Mouse (Mus musculus) limb, embryonic 14.5 days (tissue): ENCODE results near the gene Zfyve9. TPM values are rescaled to one million over a fixed set of nuclear protein-coding genes. Genes with fewer than 3 reads are reported as not detected.

Source experiments
- ATAC-seq: fragments of 200-750 bp; cut with Nextera tagmentation; 2 replicates; pipeline ENCODE4 v1.8.0; 2017; ENCODE audit warnings: low read depth, moderate number of reproducible peaks, moderate TSS enrichment; ENCODE audit not compliant: low FRiP score
- DNase-seq: peaks from one replicate; pipeline ENCODE4 v3.0.0-alpha.2; 2015; ENCODE audit warnings: low spot score
- H3K27ac ChIP-seq: fragments of 300-500 bp; sonication (generic); replicated peaks from 2 replicates; pipeline ENCODE4 v1.5.1; 2014; ENCODE audit warnings: low read depth, mild to moderate bottlenecking, low read length, moderate library complexity, mixed read lengths
- H3K27me3 ChIP-seq: fragments of 300-500 bp; sonication (generic); 2 replicates; pipeline ENCODE4 v1.6.1; 2014; ENCODE audit warnings: low read length, mixed read lengths; ENCODE audit not compliant: control insufficient read depth, insufficient read depth
- H3K36me3 ChIP-seq: fragments of 300-500 bp; sonication (generic); 2 replicates; pipeline ENCODE4 v1.6.1; 2014; ENCODE audit warnings: mild to moderate bottlenecking, low read length, moderate library complexity, mixed read lengths; ENCODE audit not compliant: control insufficient read depth, insufficient read depth
- H3K4me1 ChIP-seq: fragments of 300-500 bp; sonication (generic); 2 replicates; pipeline ENCODE4 v1.6.1; 2014; ENCODE audit warnings: antibody characterized with exemption, low read length, mixed read lengths; ENCODE audit not compliant: control insufficient read depth, insufficient read depth
- H3K4me2 ChIP-seq: fragments of 300-500 bp; sonication (generic); replicated peaks from 2 replicates; pipeline ENCODE4 v1.6.1; 2014; ENCODE audit warnings: low read depth, mild to moderate bottlenecking, low read length, moderate library complexity; ENCODE audit not compliant: severe bottlenecking
- H3K4me3 ChIP-seq: fragments of 300-500 bp; sonication (generic); replicated peaks from 2 replicates; pipeline ENCODE4 v1.5.1; 2014; ENCODE audit warnings: low read length
- H3K9ac ChIP-seq: fragments of 300-500 bp; sonication (generic); 2 replicates; pipeline ENCODE4 v1.6.1; 2014; ENCODE audit warnings: mild to moderate bottlenecking, low read depth, low read length, moderate library complexity; ENCODE audit not compliant: severe bottlenecking
- H3K9me3 ChIP-seq: fragments of 300-500 bp; sonication (generic); 2 replicates; pipeline ENCODE4 v1.6.1; 2016; ENCODE audit warnings: low read length; ENCODE audit not compliant: control insufficient read depth
- POLR2A ChIP-seq: fragments of 200-500 bp; IDR thresholded peaks from 2 replicates; pipeline ENCODE4 v1.8.0; 2012; ENCODE audit warnings: inconsistent platforms, mild to moderate bottlenecking, moderate library complexity, borderline replicate concordance; ENCODE audit not compliant: insufficient read depth, insufficient read length; ENCODE audit errors: extremely low read depth
- WGBS: fragments of 180-500 bp; shearing (Covaris S2); extraction: QIAGEN DNeasy Blood & Tissue Kit; methylation state at CpG from one replicate; pipeline ENCODE4 v1.1.7; 2014; 5-methylcytosine and 5-hydroxymethylcytosine counted together
- polyA plus RNA-seq, 2 experiments: library from polyadenylated mRNA; depleted of rRNA in 1 of 2; stranded (reverse) in 1 of 2; unstranded in 1 of 2; fragments of >200 nt; fragmentation: Nextera tagmentation in 1 of 2; extraction: Ambion mirVana in 1 of 2; gene quantifications; 2 replicates each; pipeline versions ENCODE4 v1.2.1 to v1.2.3; 2012 to 2014

Zfyve9 gene
- polyA plus RNA-seq, 2 experiments, result 5.8 to 9.6 TPM

DNA sequence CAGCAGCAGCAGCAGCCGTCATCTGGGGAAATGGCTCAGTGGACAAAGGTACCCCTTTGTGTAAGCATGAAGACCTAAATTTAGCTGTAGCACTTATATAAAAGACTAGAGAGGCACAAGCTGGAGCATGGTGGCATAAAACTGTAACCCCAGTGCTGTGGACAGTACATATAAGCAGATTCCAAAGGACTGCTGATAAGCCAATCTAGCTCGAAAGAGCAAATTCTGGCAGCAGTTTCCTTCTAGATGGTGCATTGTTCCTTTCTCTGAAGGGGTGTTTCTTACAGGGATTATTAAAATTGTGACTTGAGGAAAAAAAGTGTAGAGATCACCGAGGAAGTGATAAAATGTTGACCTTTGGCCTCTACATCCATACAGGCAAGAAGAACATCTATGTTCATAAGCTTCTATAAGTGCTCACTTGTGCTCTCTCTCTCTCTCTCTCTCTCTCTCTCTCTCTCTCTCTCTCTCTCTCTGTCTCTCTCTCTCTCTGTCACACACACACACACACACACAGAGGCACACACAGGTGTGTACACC lies 59.3 kb downstream of the Zfyve9 start:
- WGBS, result 90% methylated on average over 3 of the region's 3 CpGs

DNA sequence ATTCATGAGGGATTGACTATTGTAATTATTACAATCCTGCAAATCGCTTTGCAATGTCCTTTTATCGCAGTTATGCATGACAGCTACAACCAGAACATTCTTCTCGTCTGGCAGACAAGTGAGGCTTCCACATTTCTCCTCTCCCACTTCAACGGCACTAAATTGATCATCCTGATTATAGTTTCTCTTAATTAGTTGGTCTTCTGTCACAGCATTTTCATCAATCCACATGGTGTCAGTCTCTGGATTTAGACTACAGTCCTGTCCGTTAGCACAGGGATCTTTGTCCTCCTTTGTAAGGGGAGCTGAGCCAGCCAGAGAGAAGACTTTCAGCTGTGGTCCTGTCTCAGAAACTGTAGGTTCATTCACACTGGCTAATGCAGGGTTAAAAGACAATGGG lies 61.2 kb downstream of the Zfyve9 start, which contains the start of gene 3110021N24Rik:
TSS of gene 3110021N24Rik (plus strand) at position 301 of the 400 bp plus-strand sequence.
- no peak for TF ChIP-seq POLR2A

More for the DNA sequence above, 59.3 kb downstream of the Zfyve9 start:
- Histone ChIP-seq H3K27me3 (no peaks in the 10 kb centered on the region), H3K4me3 (no peak overlapping the region), H3K36me3 (peaks cover 32% of the 10 kb centered on the region), H3K9me3 (no peaks in the 10 kb centered on the region), H3K27ac (no peak overlapping the region), H3K4me1 (no peaks in the 10 kb centered on the region), H3K9ac (no peak overlapping the region), H3K4me2 (no peak overlapping the region)
- DNase-seq (no peak), ATAC-seq (no peak)
- TF ChIP-seq POLR2A, result no peak

DNA sequence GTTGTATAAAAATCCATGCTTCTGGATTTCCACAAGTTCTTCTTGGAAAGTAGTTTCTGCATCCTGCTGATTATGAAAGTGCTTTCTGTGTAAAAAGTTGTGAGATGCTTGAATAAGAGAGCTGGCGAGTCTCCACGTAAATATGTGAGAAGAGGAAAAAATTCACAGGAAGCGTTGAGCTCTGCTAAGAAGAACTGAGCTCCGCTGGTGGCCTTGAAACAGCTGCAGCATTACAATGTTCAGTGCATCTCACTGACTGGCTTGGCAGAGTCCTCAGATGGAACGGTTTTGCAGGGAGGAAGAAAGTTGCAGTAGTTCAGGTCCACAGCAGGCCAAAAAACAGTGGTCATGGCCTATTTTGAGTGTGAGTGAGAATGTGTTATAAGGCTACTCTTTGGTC lies 72.4 kb downstream of the Zfyve9 start:
- no peak for ATAC-seq

More for the DNA sequence above, 61.2 kb downstream of the Zfyve9 start, which contains the start of gene 3110021N24Rik:
- H3K4me2 ChIP-seq, result no peak within 1 kb of the TSS
- H3K36me3 ChIP-seq, result peaks cover 29% of the 10 kb centered on the region
- ATAC-seq, result no peak
- H3K27me3 ChIP-seq, result no peaks in the 10 kb centered on the region
- H3K4me3 ChIP-seq, result no peak within 1 kb of the TSS
- H3K9ac ChIP-seq, result no peak within 1 kb of the TSS
- 91% methylated on average over 5 of the region's 5 CpGs for WGBS
- H3K9me3 ChIP-seq, result no peaks in the 10 kb centered on the region
- H3K27ac ChIP-seq, result no peak within 1 kb of the TSS
- no peaks in the 10 kb centered on the region for H3K4me1 ChIP-seq
- no peak for DNase-seq

DNA sequence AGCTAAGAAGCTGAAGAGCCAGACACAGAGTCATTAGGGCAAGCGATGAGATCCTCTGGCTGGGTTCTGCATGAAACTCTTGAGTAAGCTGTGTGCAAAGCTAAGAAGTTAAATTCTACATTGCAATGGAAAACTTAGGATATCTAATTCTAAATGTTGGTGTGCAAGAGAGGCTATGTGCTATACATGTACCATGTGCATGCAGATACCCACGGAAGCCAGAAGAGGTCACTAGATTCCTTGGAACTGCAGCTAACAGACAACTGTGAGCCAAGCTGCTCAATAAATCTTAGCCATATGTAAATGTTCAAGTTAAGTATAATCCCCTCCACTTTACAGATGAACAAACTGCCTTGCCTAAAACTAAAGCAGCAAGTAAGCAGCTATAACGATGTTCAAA lies 83.7 kb downstream of the Zfyve9 start:
- DNase-seq (peak; percentile 52), ATAC-seq (no peak)
- 64% methylated on average over 3 of the region's 3 CpGs for whole genome bisulfite sequencing
- Histone ChIP-seq H3K36me3 (peaks cover 12% of the 10 kb centered on the region), H3K4me1 (no peaks in the 10 kb centered on the region), H3K4me2 (no peak overlapping the region), H3K27me3 (no peaks in the 10 kb centered on the region), H3K9ac (no peak overlapping the region), H3K27ac (no peak overlapping the region), H3K4me3 (no peak overlapping the region), H3K9me3 (no peaks in the 10 kb centered on the region)
- TF ChIP-seq POLR2A, result no peak

More for the DNA sequence above, 72.4 kb downstream of the Zfyve9 start:
- Histone ChIP-seq H3K27me3 (no peaks in the 10 kb centered on the region), H3K4me3 (no peak overlapping the region), H3K9me3 (no peaks in the 10 kb centered on the region), H3K9ac (no peak overlapping the region), H3K27ac (no peak overlapping the region), H3K4me2 (no peak overlapping the region), H3K36me3 (peaks cover 3% of the 10 kb centered on the region; the same call in 1 of the 2 replicates), H3K4me1 (no peaks in the 10 kb centered on the region)
- DNase-seq, result peak; percentile 2
- TF ChIP-seq POLR2A, result no peak
- 67% methylated on average over 5 of the region's 5 CpGs for WGBS

DNA sequence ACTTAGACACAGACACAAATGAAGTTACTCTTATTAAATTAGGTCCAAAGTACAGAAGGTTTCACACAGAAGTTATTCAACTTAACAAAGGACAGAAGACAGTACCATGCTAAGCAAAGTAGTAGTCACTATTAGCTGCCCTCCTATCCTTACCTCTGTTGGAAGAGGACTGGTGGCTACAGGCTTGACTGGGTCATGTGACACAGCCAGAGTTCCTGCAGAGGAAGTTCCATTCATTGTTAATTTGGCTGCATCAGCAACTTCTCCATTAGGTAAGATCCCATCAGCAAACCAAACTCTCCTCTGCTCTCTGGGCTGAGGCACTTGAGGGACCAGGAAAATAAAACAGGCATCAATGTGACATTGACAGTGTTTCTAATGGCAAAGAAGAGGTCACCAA lies 89.1 kb downstream of the Zfyve9 start:
- H3K9ac ChIP-seq, result no peak overlapping the region
- ATAC-seq (no peak), DNase-seq (no peak)
- no peaks in the 10 kb centered on the region for H3K4me1 ChIP-seq
- no peak overlapping the region for H3K4me2 ChIP-seq
- no peak for TF ChIP-seq POLR2A
- H3K4me3 ChIP-seq, result no peak overlapping the region
- peaks cover 39% of the 10 kb centered on the region for H3K36me3 ChIP-seq
- no peak overlapping the region for H3K27ac ChIP-seq
- no peaks in the 10 kb centered on the region for H3K27me3 ChIP-seq
- H3K9me3 ChIP-seq, result no peaks in the 10 kb centered on the region
